Mouse (Mus musculus) olfactory bulb, adult 2 months (tissue): Measurements from ENCODE around the gene Rab34. TPM values are rescaled to one million over a fixed set of nuclear protein-coding genes. Genes with fewer than 3 reads are reported as not detected.

Experiments
- H3K27ac ChIP-seq: fragments of 200-500 bp; 2 replicates; pipeline ENCODE4 v1.5.1; 2012; ENCODE audit warnings: low read depth, low read length; ENCODE audit not compliant: insufficient read depth
- H3K4me1 ChIP-seq: fragments of 200-500 bp; 2 replicates; pipeline ENCODE4 v1.6.1; 2012; ENCODE audit warnings: low read length; ENCODE audit not compliant: control insufficient read depth, insufficient read depth
- H3K4me3 ChIP-seq: fragments of 200-500 bp; 2 replicates; pipeline ENCODE4 v1.5.1; 2012; ENCODE audit warnings: mild to moderate bottlenecking, low read depth, low read length, moderate library complexity; ENCODE audit not compliant: insufficient read depth
- CTCF ChIP-seq: fragments of 200-500 bp; IDR thresholded peaks from 2 replicates; pipeline ENCODE4 v1.5.1; 2012; ENCODE audit warnings: low read depth, mild to moderate bottlenecking, low read length, moderate library complexity; ENCODE audit not compliant: insufficient read depth
- POLR2A ChIP-seq: fragments of 200-500 bp; IDR thresholded peaks from 2 replicates; pipeline ENCODE4 v1.6.1; 2012; ENCODE audit warnings: mild to moderate bottlenecking, low read depth, low read length, moderate library complexity; ENCODE audit not compliant: insufficient read depth
- WGBS: fragments of 180-500 bp; shearing (Covaris S2); methylation state at CpG from one replicate; pipeline ENCODE4 v1.1.7; 2018; 5-methylcytosine and 5-hydroxymethylcytosine counted together
- polyA plus RNA-seq: library from polyadenylated mRNA; stranded (reverse); fragments of >200 nt; gene quantifications from 2 replicates; pipeline ENCODE4 v1.2.4, GENCODE M21; 2012; ENCODE audit warnings: low replicate concordance; ENCODE audit not compliant: missing spikeins, insufficient read depth, insufficient read length

Gene Rab34
- polyA plus RNA-seq = not detected in 2 replicates

GRCm38 (mm10) chr11:78188331-78189233 lies at the start of gene Rab34:
Gene Rab34 (plus strand): TSS chr11:78188430.
- Histone ChIP-seq H3K4me3 (peak within 1 kb of the TSS; percentile 83), H3K27ac (peak within 1 kb of the TSS; percentile 90), H3K4me1 (peaks cover 7% of the 10 kb centered on the region; the same call in 1 of the 2 replicates)
- under 1% methylated on average over 79 of the region's 80 CpGs for WGBS
- peak; percentile 64 for TF ChIP-seq POLR2A
- no peak for TF ChIP-seq CTCF

- TF ChIP-seq CTCF (no peak), POLR2A (no peak)
- H3K4me1 ChIP-seq = no peaks in the 10 kb centered on the region; the same call in 1 of the 2 replicates
- H3K27ac ChIP-seq = no peak overlapping the region
- no peak overlapping the region for H3K4me3 ChIP-seq
- WGBS = 78% methylated on average over 5 of the region's 5 CpGs
Observed at GRCm38 (mm10) chr11:78140665-78141064, 47.6 kb upstream of the Rab34 start.

- 82% methylated on average over 2 of the region's 2 CpGs for WGBS
- Histone ChIP-seq H3K4me3 (no peak overlapping the region), H3K4me1 (peaks cover 4% of the 10 kb centered on the region), H3K27ac (no peak overlapping the region)
- TF ChIP-seq CTCF (no peak), POLR2A (no peak)
Observed at GRCm38 (mm10) chr11:78143520-78143919, 44.7 kb upstream of the Rab34 start.

- H3K4me1 ChIP-seq = peaks cover 4% of the 10 kb centered on the region
- 83% methylated on average over 5 of the region's 5 CpGs for WGBS
- H3K27ac ChIP-seq = no peak overlapping the region
- no peak for TF ChIP-seq CTCF
- no peak for TF ChIP-seq POLR2A
- no peak overlapping the region for H3K4me3 ChIP-seq
Observed at GRCm38 (mm10) chr11:78146168-78146567, 42.1 kb upstream of the Rab34 start.

GRCm38 (mm10) chr11:78146707-78147543 lies 41.3 kb upstream of the Rab34 start:
- Histone ChIP-seq H3K4me1 (peaks cover 4% of the 10 kb centered on the region), H3K27ac (no peak overlapping the region), H3K4me3 (no peak overlapping the region)
- TF ChIP-seq POLR2A (no peak), CTCF (no peak)
- WGBS = 80% methylated on average over 6 of the region's 6 CpGs

- no peak overlapping the region for H3K4me3 ChIP-seq
- 32% methylated on average over 1 of the region's 1 CpGs for WGBS
Observed at GRCm38 (mm10) chr11:78151161-78151560, 37.1 kb upstream of the Rab34 start.

GRCm38 (mm10) chr11:78152299-78153231 lies 35.7 kb upstream of the Rab34 start:
- WGBS = 10% methylated on average over 9 of the region's 9 CpGs
- TF ChIP-seq POLR2A = no peak
- no peak for TF ChIP-seq CTCF
- Histone ChIP-seq H3K4me3 (no peak overlapping the region), H3K4me1 (peaks cover 24% of the 10 kb centered on the region), H3K27ac (peak overlapping the region; percentile 83)

More at GRCm38 (mm10) chr11:78151161-78151560, 37.1 kb upstream of the Rab34 start:
- TF ChIP-seq CTCF = no peak
- no peak for TF ChIP-seq POLR2A
- peaks cover 27% of the 10 kb centered on the region for H3K4me1 ChIP-seq
- no peak overlapping the region for H3K27ac ChIP-seq

GRCm38 (mm10) chr11:78153778-78154177 lies 34.5 kb upstream of the Rab34 start:
- H3K4me3 ChIP-seq = no peak overlapping the region
- H3K27ac ChIP-seq = peak overlapping the region; percentile 83
- TF ChIP-seq CTCF (no peak), POLR2A (no peak)
- peaks cover 24% of the 10 kb centered on the region for H3K4me1 ChIP-seq
- WGBS = 35% methylated on average over 13 of the region's 13 CpGs
